In genomic region chr10:62327572-62328317, GRCm38 (mm10) we compare ENCODE assay signal across 10 mouse cellular contexts. TPM values are rescaled to one million over a fixed set of nuclear protein-coding genes. Genes with fewer than 3 reads are reported as not detected.
A peak's percentile ranks its signal among the peaks of the same experiment; 100 is the strongest.
DNase-seq lines count a peak whose midpoint lies in the region; ATAC-seq and TF ChIP-seq lines count a peak whose summit lies in the region.
"Had no signal": no experiment of that assay in that cellular context is flagged by ENCODE, and none has a peak within 500 bp of the region (broad histone marks: within the 10 kb centered on the region; RNA-seq: fewer than 3 reads in every experiment).

No protein-coding gene starts in this region.

- H3K27me3 ChIP-seq in intestine, embryonic 15.5 days (replicated peaks) = no peaks in the 10 kb centered on the region
- H3K27me3 ChIP-seq: Patski had no signal

- peaks cover 11% of the 10 kb centered on the region; the same call in 1 of the 2 replicates for H3K4me1 ChIP-seq in intestine, embryonic 15.5 days (replicated peaks)

- intact Hi-C loops in gastrocnemius, adult 2 months (cut with DNase I) = no loop called here

- no peaks in the 10 kb centered on the region for H3K36me3 ChIP-seq in intestine, embryonic 15.5 days

- H3K4me2 ChIP-seq in intestine, embryonic 15.5 days (replicated peaks) = 0 out of 2 replicates have a peak overlapping the region, but pooled peaks have one; percentile 11

- ATAC-seq in intestine, embryonic 15.5 days = peak; percentile 48
- ATAC-seq in megakaryocyte-erythroid progenitor cell, adult 5-6 weeks (replicated peaks; ENCODE audit: low FRiP score, low TSS enrichment, poor library complexity, severe bottlenecking) = peak; percentile 85
- ATAC-seq: Patski had no signal

- DNase-seq in heart, adult 18-20 months = peak; percentile 43 to 54
- no peak for DNase-seq in heart, postnatal 4 days
- peak; percentile 94 for DNase-seq in c-Kit-positive CD71-positive TER-119-positive erythroid progenitor cells, embryonic 14.5 days (ENCODE audit: low spot score)
- DNase-seq in yolk sac, embryonic 10.5 days (ENCODE audit: low spot score) = peak; percentile 36
- DNase-seq in gastrocnemius, adult 2 months = no peak
- no peak for DNase-seq in layer of hippocampus, postnatal 36 days

- no peak overlapping the region for H3K9ac ChIP-seq in intestine, embryonic 15.5 days

- H3K4me3 ChIP-seq in intestine, embryonic 15.5 days (replicated peaks) = no peak overlapping the region
- no peak overlapping the region for H3K4me3 ChIP-seq in gastrocnemius, adult 2 months

- no peaks in the 10 kb centered on the region for H3K9me3 ChIP-seq in intestine, embryonic 15.5 days

- no peak overlapping the region for H3K27ac ChIP-seq in intestine, embryonic 15.5 days
- no peak overlapping the region for H3K27ac ChIP-seq in gastrocnemius, adult 2 months
- H3K27ac ChIP-seq: kidney, postnatal 0 days had no signal

- no peak for TF ChIP-seq CTCF in gastrocnemius, adult 2 months (IDR thresholded peaks at IDR 0.05)

- WGBS in intestine, embryonic 15.5 days = 58% methylated on average over 23 of the region's 23 CpGs

RNA-seq across cellular contexts. Expression of gene Hk1, which starts 52.0 kb away (rescaled TPM):
- total RNA-seq in heart, adult 18-20 months (2021) = 100 to 1,000 TPM; 104 to 110 TPM
- 100 to 1,000 TPM; 235 to 242 TPM for total RNA-seq in heart, postnatal 4 days (2021)
- 27.0 and 27.1 TPM in 2 replicates for polyA plus RNA-seq in intestine, embryonic 15.5 days (2015; fragmentation: Nextera tagmentation; extraction: Ambion mirVana)
- total RNA-seq in megakaryocyte-erythroid progenitor cell, adult 5-6 weeks (2014; fragmentation: Nextera tagmentation) = 212 and 217 TPM in 2 replicates
- 295 and 330 TPM in 2 replicates for total RNA-seq in megakaryocyte-erythroid progenitor cell, adult 5-6 weeks (2017)
- total RNA-seq in gastrocnemius, adult 2 months (2021) = 1 to 10 TPM; 6.2 to 8.7 TPM
- total RNA-seq in layer of hippocampus, postnatal 36 days (2021) = 100 to 1,000 TPM; 287 to 297 TPM

Comparison
In these comparisons a context has a peak if more than half of its experiments do, and no peak if none do; other contexts are left out.
1. DNase-seq: peak in heart, adult 18-20 months (2 of 2), c-Kit-positive CD71-positive TER-119-positive erythroid progenitor cells, embryonic 14.5 days (single experiment) and yolk sac, embryonic 10.5 days (single experiment); none in heart, postnatal 4 days (single experiment), gastrocnemius, adult 2 months (single experiment) and layer of hippocampus, postnatal 36 days (0 of 2).
2. RNA of gene Hk1, which starts 52.0 kb away (total RNA-seq): 212 to 330 TPM in megakaryocyte-erythroid progenitor cell, adult 5-6 weeks, 287 to 297 TPM in layer of hippocampus, postnatal 36 days, 235 to 242 TPM in heart, postnatal 4 days and 104 to 110 TPM in heart, adult 18-20 months; 6.2 to 8.7 TPM in gastrocnemius, adult 2 months; every median in the first group is over 10 times any median in the second.